Mouse (Mus musculus) lung, embryonic 16.5 days (tissue): Measurements from ENCODE around the gene Trpv4. TPM values are rescaled to one million over a fixed set of nuclear protein-coding genes. Genes with fewer than 3 reads are reported as not detected.

Experiments used
- ATAC-seq: fragments of 200-750 bp; cut with Nextera tagmentation; 2 replicates; pipeline ENCODE4 v1.8.0; 2017; ENCODE audit warnings: low read depth, mild to moderate bottlenecking, moderate library complexity
- H3K27ac ChIP-seq: fragments of 300-500 bp; sonication (generic); 2 replicates; pipeline ENCODE4 v1.5.1; 2014; ENCODE audit warnings: mild to moderate bottlenecking, control low read depth, low read length
- H3K27me3 ChIP-seq: fragments of 300-500 bp; sonication (generic); 2 replicates; pipeline ENCODE4 v1.6.1; 2014; ENCODE audit warnings: low read depth, low read length, mixed read lengths; ENCODE audit not compliant: control insufficient read depth, insufficient read depth
- H3K36me3 ChIP-seq: fragments of 300-500 bp; sonication (generic); 2 replicates; pipeline ENCODE4 v1.6.1; 2014; ENCODE audit warnings: low read length; ENCODE audit not compliant: control insufficient read depth, insufficient read depth
- H3K4me1 ChIP-seq: fragments of 300-500 bp; sonication (generic); replicated peaks from 2 replicates; pipeline ENCODE4 v1.6.1; 2014; ENCODE audit warnings: low read length, mixed read lengths; ENCODE audit not compliant: control insufficient read depth, insufficient read depth
- H3K4me2 ChIP-seq: fragments of 300-500 bp; sonication (generic); 2 replicates; pipeline ENCODE4 v1.6.1; 2014; ENCODE audit warnings: low read depth, low read length, control low read depth
- H3K4me3 ChIP-seq: fragments of 300-500 bp; sonication (generic); 2 replicates; pipeline ENCODE4 v1.5.1; 2014; ENCODE audit warnings: mild to moderate bottlenecking, low read length, control low read depth
- H3K9ac ChIP-seq: fragments of 300-500 bp; sonication (generic); 2 replicates; pipeline ENCODE4 v1.6.1; 2014; ENCODE audit warnings: low read length, control low read depth
- H3K9me3 ChIP-seq: fragments of 300-500 bp; sonication (generic); 2 replicates; pipeline ENCODE4 v1.6.1; 2016; ENCODE audit warnings: low read length; ENCODE audit not compliant: control insufficient read depth
- WGBS: fragments of 180-500 bp; shearing (Covaris S2); extraction: QIAGEN DNeasy Blood & Tissue Kit; methylation state at CpG from one replicate; pipeline ENCODE4 v1.1.7; 2014; 5-methylcytosine and 5-hydroxymethylcytosine counted together
- polyA plus RNA-seq: library from polyadenylated mRNA; unstranded; fragments of >200 nt; fragmentation: Nextera tagmentation; extraction: Ambion mirVana; gene quantifications from 2 replicates; pipeline ENCODE4 v1.2.1, GENCODE M21; 2015

The Trpv4 gene
- polyA plus RNA-seq, 1 experiment from 2014 or later = 2.9 TPM

GRCm38 (mm10) chr5:114655721-114656120, 2.5 kb downstream of the Trpv4 start:
- peaks cover 31% of the 10 kb centered on the region for H3K27me3 ChIP-seq
- no peak overlapping the region for H3K27ac ChIP-seq
- H3K36me3 ChIP-seq = no peaks in the 10 kb centered on the region
- no peak overlapping the region for H3K4me3 ChIP-seq
- H3K9me3 ChIP-seq = no peaks in the 10 kb centered on the region
- no peak for ATAC-seq
- H3K4me1 ChIP-seq = peaks cover 16% of the 10 kb centered on the region
- no peak overlapping the region for H3K4me2 ChIP-seq
- H3K9ac ChIP-seq = no peak overlapping the region
- whole genome bisulfite sequencing = 82% methylated on average over 5 of the region's 5 CpGs

GRCm38 (mm10) chr5:114653656-114654437, 4.4 kb downstream of the Trpv4 start:
- H3K27me3 ChIP-seq = peaks cover 22% of the 10 kb centered on the region
- no peak overlapping the region for H3K4me3 ChIP-seq
- ATAC-seq = no peak
- H3K4me1 ChIP-seq = peaks cover 17% of the 10 kb centered on the region
- no peaks in the 10 kb centered on the region for H3K36me3 ChIP-seq
- no peak overlapping the region for H3K27ac ChIP-seq
- no peak overlapping the region for H3K9ac ChIP-seq
- no peak overlapping the region for H3K4me2 ChIP-seq
- H3K9me3 ChIP-seq = no peaks in the 10 kb centered on the region
- WGBS = 66% methylated on average over 11 of the region's 15 CpGs

GRCm38 (mm10) chr5:114651449-114651848, 6.8 kb downstream of the Trpv4 start:
- H3K27me3 ChIP-seq = peaks cover 5% of the 10 kb centered on the region; the same call in 1 of the 2 replicates
- no peak overlapping the region for H3K4me2 ChIP-seq
- H3K36me3 ChIP-seq = no peaks in the 10 kb centered on the region
- peaks cover 20% of the 10 kb centered on the region for H3K4me1 ChIP-seq
- H3K27ac ChIP-seq = no peak overlapping the region
- no peak for ATAC-seq
- no peak overlapping the region for H3K9ac ChIP-seq
- no peaks in the 10 kb centered on the region for H3K9me3 ChIP-seq
- WGBS = 29% methylated on average over 3 of the region's 3 CpGs
- H3K4me3 ChIP-seq = no peak overlapping the region

GRCm38 (mm10) chr5:114651002-114651401, 7.2 kb downstream of the Trpv4 start:
- H3K27ac ChIP-seq = no peak overlapping the region
- no peak for ATAC-seq
- H3K27me3 ChIP-seq = 0 out of 2 replicates have a peak, but pooled peaks cover 3% of the 10 kb centered on the region
- WGBS = 32% methylated on average over 14 of the region's 14 CpGs
- no peaks in the 10 kb centered on the region for H3K36me3 ChIP-seq
- H3K4me3 ChIP-seq = no peak overlapping the region
- 0 out of 2 replicates have a peak overlapping the region, but pooled peaks have one; percentile 1 for H3K4me2 ChIP-seq
- H3K9ac ChIP-seq = no peak overlapping the region
- no peaks in the 10 kb centered on the region for H3K9me3 ChIP-seq
- peaks cover 20% of the 10 kb centered on the region for H3K4me1 ChIP-seq

- no peak for ATAC-seq
- no peaks in the 10 kb centered on the region for H3K27me3 ChIP-seq
- no peaks in the 10 kb centered on the region for H3K9me3 ChIP-seq
- no peak overlapping the region for H3K4me2 ChIP-seq
- no peak overlapping the region for H3K4me3 ChIP-seq
- 65% methylated on average over 11 of the region's 11 CpGs for WGBS
- peaks cover 20% of the 10 kb centered on the region for H3K4me1 ChIP-seq
- no peak overlapping the region for H3K27ac ChIP-seq
- H3K9ac ChIP-seq = no peak overlapping the region; the same call in 1 of the 2 replicates
- H3K36me3 ChIP-seq = no peaks in the 10 kb centered on the region
Measured at GRCm38 (mm10) chr5:114648728-114649311, 9.4 kb downstream of the Trpv4 start.

GRCm38 (mm10) chr5:114647211-114647974, 10.8 kb downstream of the Trpv4 start:
- Histone ChIP-seq H3K27ac (peak overlapping the region; percentile 36), H3K36me3 (no peaks in the 10 kb centered on the region), H3K27me3 (no peaks in the 10 kb centered on the region), H3K9ac (peak overlapping the region; percentile 41), H3K4me3 (peak overlapping the region; percentile 47), H3K9me3 (no peaks in the 10 kb centered on the region), H3K4me1 (peaks cover 20% of the 10 kb centered on the region), H3K4me2 (peak overlapping the region; percentile 79)
- ATAC-seq = peak; percentile 77
- 3% methylated on average over 27 of the region's 27 CpGs for WGBS

- H3K4me3 ChIP-seq = no peak overlapping the region
- no peaks in the 10 kb centered on the region for H3K27me3 ChIP-seq
- H3K4me2 ChIP-seq = no peak overlapping the region
- no peak overlapping the region for H3K9ac ChIP-seq
- 76% methylated on average over 5 of the region's 5 CpGs for WGBS
- H3K36me3 ChIP-seq = no peaks in the 10 kb centered on the region
- H3K9me3 ChIP-seq = no peaks in the 10 kb centered on the region
- no peak overlapping the region for H3K27ac ChIP-seq
- ATAC-seq = no peak
- H3K4me1 ChIP-seq = peaks cover 18% of the 10 kb centered on the region
Measured at GRCm38 (mm10) chr5:114645916-114646315, 12.3 kb downstream of the Trpv4 start.

- no peak overlapping the region for H3K4me2 ChIP-seq
- H3K9me3 ChIP-seq = no peaks in the 10 kb centered on the region
- H3K27me3 ChIP-seq = no peaks in the 10 kb centered on the region
- H3K4me3 ChIP-seq = no peak overlapping the region
- H3K27ac ChIP-seq = no peak overlapping the region
- no peak for ATAC-seq
- peaks cover 15% of the 10 kb centered on the region for H3K4me1 ChIP-seq
- no peaks in the 10 kb centered on the region for H3K36me3 ChIP-seq
- 28% methylated on average over 6 of the region's 6 CpGs for WGBS
- H3K9ac ChIP-seq = no peak overlapping the region
Measured at GRCm38 (mm10) chr5:114644918-114645317, 13.3 kb downstream of the Trpv4 start.

- Histone ChIP-seq H3K9me3 (no peaks in the 10 kb centered on the region), H3K4me3 (no peak overlapping the region), H3K36me3 (no peaks in the 10 kb centered on the region), H3K4me1 (peaks cover 5% of the 10 kb centered on the region), H3K4me2 (no peak overlapping the region), H3K27me3 (no peaks in the 10 kb centered on the region; the same call in none of the 2 replicates), H3K9ac (no peak overlapping the region), H3K27ac (no peak overlapping the region)
- no peak for ATAC-seq
- WGBS = 76% methylated on average over 10 of the region's 10 CpGs
Measured at GRCm38 (mm10) chr5:114640809-114641208, 17.4 kb downstream of the Trpv4 start.
